Mouse (Mus musculus) spleen, postnatal 4 days (tissue): ENCODE measurements around the gene Ctnna2.

Experiments used
- DNase-seq, 2 experiments: peaks; one replicate each; pipeline ENCODE4 v3.0.0; 2022; ENCODE audit warnings: low spot score in 2 of 2

Gene Ctnna2

DNA sequence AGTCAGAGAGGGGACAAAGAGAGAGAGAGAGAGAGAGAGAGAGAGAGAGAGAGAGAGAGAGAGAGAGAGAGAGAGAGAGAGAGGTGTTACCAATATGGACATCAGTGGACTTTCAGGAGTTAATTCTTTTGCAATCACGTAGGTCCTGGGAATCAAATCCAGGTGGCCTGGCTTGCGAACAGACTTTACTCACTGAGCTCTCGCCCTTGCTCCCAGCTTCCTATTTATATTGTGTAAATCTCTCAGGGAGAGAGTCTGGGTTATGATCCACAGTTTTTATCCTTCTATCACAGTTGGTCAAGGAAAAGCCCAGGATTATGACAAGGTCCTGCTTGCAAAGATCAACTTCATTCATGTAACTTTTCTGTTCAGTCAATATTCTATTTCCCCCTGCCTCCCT is 714.3 kb downstream of the Ctnna2 start:
- no peak for DNase-seq

DNA sequence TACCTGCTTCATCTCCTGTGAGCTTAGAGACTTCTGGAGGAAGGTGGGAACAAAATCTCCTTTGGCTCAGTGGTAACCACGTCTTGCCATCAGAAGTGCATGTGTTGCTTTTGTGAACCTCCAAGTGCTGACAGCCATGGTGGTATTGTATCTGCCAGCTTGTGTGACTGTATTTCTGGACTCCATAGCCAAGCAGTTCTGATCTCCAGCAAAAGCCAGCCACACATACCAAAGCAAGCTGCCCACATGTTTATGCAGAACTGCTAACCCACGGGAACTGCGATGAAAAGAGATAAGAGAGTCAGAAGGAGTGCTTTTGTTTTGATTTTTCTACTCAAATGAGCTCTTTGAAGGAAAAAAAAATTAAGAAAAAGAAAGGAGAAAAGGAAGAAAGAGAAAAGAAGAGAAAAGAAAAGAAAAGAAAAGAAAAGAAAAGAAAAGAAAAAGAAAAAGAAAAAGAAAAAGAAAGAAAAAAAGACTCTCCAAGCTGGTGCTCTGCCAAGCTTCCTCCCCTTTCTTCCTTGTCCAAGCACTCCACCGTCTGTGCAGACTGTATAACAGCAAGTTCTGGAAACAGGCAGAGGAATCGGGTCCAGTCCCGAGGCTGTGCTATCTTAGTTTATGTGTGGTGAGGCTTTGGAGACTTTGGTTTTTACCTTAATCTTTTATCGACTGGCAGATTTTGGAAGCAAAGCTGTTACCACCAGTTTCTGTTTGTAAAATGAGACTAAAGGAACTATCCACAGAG is 722.0 kb downstream of the Ctnna2 start:
- no peak for DNase-seq

DNA sequence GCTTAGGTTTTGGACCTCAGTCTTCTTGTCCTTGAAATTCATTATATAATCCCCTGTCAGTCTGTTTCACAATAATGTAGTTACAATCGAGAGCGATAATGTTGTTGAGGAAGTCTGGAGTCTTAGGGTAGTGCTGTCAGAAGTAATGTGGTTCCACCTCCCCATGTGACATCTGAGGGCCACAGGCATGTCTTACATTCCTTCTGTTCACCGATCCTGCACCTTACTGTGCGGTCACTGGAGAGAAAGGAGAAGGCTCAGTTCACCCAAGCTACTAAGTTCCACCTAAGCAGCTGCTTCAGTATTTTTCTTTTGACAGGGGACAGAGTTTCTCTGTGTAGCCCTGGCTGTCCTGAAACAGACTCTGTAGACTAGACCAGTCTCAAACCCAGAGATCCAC is 723.2 kb downstream of the Ctnna2 start:
- no peak for DNase-seq

DNA sequence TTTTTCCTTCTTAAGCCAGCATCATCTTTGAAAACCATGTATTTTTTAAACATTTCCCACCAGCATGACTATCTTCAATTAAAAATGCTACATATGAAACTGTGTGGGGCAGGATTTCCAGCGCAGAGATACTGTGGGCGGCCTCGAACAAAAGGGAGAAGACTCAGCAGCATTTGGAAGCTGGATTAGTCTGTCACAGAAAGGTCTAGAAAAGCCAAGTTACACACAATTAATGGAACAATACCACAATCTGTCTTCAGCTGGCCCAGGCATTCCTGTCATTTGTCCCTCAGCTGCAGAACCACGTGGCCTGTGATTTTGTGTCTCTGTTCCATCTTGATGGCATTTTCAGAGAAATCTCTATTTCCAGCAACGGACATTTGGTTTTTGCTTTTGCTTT is 726.0 kb downstream of the Ctnna2 start:
- no peak for DNase-seq

DNA sequence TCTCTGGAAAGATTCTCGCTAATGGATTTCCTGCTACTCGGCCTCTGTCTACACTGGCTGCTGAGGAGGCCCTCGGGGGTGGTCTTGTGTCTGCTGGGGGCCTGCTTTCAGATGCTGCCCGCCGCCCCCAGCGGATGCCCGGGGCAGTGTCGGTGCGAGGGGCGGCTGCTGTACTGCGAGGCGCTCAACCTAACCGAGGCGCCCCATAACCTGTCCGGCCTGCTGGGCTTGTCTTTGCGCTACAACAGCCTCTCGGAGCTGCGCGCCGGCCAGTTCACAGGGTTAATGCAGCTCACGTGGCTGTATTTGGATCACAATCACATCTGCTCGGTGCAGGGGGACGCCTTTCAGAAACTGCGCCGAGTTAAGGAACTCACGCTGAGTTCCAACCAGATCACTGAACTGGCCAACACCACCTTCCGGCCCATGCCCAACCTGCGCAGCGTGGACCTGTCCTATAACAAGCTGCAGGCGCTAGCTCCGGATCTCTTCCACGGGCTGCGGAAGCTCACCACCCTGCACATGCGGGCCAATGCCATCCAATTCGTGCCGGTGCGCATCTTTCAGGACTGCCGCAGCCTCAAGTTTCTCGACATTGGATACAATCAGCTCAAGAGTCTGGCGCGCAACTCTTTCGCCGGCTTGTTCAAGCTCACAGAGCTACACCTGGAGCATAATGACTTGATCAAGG is 735.8 kb downstream of the Ctnna2 start:
- DNase-seq = no peak

DNA sequence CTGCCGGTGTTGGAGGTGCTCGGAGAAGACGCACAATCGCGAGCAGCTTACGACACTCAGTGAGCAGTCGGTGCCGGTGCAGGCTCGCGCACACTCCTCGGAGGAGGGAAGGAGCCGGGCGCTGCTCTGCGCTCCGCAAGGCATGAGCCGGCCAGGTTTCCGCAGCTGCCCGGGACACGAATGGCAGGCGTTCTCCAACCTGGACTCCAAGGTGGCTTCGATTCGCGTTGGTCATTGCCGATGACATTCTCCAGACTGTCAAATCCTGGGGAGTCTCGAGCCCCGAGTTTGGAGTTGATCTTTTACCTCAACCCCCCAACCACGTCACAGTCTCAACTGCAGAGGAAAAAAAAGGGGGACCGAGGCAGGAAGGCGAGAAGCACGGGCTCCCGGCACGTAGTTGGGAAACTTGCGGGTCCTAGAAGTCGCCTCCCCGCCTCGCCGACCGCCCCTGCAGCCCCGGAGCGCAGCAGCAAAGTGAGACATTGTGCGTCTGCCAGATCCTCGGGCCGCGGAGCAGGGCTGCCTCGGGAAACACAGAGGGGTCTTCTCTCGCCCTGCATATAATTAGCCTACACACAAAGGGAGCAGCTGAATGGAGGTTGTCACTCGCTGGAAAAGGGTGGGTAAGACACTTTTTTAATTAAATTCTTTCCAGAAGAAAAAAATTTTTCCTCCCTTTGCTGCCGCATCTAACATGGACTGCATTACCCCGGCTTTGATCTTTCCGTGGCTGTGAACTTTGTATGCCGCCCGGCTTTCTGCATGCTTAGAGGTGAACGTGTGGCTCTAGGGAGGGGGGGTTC is 736.7 kb downstream of the Ctnna2 start, which contains the start of gene Lrrtm1:
TSS of gene Lrrtm1 (plus strand) at position 89 of the 806 bp plus-strand sequence.
- DNase-seq = no peak

DNA sequence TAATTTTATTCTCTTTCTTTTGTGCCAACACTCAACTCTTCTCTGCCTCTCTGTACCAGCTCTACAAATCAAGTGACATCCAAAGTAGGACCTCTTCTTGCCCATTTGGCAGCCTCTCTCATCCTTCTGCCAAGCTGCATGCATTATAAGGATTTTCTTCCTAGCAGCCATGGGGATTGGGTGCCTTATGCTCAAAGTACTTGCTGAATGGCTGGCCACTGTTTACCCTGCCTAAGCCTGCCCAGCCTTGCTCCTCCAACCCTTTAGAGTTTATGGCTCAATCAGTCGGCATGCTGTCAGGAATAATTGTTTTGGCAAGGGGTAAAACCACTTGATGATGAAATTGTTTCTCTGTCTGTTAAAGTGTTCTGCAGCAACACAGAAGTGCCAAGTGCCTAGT is 739.1 kb downstream of the Ctnna2 start:
- DNase-seq = no peak

DNA sequence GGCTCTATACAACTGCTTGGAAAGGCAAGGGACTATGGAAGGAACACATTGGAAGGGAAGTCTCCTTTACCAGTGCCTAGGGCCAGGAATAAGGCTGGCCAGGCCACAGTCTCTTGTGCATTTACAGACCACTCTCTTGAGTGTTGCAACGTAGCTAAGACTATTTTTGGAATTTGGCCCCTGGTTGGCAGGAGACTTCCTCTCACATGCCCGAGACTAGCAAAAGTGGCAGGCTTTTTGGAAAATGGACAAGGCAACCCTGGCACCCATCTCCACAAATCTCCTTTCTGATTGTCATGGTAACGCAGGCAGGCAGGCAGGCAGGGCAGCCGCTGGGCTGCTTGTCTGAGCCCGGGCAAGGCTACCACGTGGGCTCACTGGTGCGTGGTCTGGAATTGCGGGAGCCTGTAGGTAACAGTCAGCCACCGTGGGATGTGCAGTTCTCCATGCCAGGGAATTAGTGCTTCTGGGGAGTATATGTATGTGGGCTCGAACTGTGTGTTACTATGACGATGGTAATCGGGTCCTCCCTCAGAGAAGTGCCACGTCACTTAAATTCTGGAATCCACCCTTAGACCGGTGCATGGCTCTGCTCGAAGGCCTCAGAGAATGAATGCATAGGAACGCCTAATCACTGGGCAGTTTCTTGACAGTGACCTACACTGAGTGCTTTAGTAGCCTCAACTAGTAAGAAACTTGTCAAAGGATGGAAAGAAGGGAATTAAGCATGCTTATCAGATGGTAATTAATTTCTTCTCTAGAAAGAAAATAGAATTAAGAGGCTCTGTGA is 756.5 kb downstream of the Ctnna2 start:
- DNase-seq = no peak

DNA sequence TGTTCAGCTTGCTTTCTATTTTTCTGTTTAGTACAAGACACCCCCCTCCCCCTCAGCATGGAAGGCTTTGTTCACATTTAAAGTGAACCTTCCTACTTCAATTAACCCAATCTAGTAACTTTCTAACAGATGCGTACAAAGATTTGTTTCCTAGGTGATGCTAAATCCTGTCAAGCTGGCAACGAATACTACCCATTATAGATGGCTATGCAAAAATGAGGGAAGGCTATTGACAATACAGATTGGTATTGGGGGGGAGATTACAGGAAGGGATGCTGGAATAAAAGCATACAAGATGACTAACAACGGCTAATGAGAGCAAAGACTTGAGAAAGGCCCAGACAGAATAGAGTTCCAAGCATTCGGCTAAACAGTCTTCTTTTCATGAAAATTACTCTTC is 758.7 kb downstream of the Ctnna2 start:
- no peak for DNase-seq

DNA sequence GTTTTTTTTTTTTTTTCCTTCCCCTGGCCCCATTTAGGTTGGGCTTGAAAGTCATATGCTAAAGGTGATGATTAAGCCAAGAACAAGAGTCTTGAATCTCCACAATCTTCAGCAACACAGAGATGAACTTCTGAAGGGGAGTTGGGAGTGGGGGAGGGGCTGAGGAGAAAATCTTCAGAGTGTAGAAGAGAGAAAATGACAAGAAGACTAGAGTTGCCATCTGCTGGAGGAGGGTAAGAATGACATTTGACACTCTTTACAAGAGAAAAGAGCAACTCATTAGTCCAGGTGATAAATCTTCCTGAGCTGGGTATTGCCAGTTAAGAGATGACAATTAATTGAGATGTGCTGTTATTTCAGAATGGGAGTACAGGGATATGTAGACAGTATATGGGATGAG is 760.6 kb downstream of the Ctnna2 start:
- DNase-seq = no peak

DNA sequence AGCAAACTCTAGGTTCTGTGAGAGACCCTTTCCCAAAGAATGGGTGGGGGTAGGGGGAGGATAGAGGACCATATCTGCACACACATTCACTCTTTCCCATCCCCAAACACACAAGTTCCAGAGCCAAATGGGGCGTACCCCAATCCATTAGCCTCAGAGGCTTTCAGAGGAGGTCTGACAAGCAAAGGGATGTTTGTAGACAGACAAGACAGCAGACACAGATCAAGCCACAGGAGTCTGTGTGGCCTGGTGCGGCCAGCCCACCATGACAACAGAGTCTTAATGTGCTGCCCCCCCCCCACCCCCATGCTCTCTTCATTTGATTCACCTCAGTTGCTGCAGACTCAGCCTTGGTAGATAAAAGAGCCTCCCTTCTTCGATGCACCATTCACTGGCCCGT is 764.2 kb downstream of the Ctnna2 start:
- no peak for DNase-seq

DNA sequence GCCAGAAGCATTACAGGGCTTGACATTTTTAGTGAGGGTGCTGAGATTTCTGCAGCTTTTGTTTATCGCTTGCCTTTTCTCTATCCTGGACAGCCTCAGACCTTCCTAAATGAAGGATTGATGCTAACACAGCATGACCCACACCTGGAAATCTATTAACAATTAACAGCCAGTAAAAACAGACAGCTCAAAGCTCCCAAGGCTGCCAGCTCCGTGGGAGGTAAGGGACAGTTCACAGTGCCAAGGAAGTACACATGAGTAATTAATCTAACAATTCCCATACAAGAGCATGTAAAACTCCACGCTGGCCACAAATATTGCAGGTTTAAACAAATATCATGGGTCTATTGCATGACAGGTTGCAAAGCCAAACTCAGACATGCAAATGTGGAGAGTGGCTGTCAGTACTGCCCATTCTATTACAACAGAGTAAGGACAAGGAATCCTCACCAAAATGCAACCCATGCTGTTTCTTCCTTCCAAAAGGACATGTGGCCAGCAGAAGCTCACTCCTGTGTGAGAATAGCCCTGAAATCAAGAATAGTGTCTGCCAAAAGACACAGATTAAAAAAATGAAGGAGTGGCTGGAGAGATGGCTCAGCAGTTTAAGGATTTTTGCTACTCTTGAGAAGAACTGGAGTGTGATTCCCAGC is 765.6 kb downstream of the Ctnna2 start:
- DNase-seq = no peak

DNA sequence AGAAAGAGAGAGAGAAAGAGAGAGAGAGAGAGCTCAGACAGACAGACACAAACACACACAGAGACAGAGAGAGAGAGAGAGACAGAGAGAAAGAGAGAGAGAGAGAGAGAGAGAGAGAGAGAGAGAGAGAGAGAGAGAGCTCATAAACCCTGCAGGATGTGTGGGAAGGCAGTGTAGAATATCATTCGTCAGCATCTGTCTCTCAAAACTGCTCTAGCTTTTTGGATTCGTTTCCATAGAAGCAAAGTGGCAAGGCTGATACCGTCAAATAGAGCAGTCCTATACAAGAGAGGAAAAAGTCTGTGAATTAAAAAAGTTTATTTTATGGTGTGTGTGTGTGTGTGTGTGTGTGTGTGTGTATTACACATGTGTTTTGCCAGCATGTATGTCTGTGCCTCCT is 769.6 kb downstream of the Ctnna2 start:
- DNase-seq = no peak

DNA sequence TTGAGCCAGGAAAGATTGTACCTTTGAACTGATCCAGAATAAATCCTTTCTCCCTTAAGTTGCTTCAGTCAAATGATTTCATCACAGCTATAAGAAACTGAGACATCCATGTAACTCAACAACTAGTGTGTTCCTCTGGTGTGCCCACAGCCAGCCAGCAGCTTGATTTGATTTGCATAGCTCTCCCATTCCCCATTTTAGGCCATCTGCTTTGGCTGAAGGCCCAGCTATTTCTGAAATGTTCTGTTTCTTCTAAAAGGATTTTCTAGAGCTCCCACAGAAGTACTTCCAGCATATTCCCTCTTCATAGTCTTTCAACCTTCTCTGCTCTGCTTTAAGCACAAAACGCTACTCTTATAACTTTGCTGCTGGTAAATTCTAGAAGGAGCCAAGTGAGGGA is 770.3 kb downstream of the Ctnna2 start:
- DNase-seq = no peak

DNA sequence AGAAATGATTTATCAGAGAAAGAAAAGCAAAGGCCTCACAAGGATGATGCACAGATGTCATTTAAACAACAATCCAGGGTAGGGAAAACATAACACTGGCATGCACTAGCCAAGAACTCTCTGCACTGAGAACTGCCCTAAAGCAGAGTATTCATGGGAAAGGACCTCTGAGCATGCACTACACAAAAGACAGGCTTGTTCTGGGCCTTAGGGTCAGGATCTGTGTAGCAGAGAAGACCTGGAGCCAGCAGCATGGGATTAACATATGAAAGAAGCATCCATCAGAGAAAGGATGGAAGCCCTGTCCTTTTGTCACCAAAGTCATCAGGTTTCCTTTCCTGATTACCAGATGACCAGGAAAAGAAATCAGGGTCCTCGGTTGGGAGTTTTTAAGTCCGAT is 780.1 kb downstream of the Ctnna2 start:
- no peak for DNase-seq

DNA sequence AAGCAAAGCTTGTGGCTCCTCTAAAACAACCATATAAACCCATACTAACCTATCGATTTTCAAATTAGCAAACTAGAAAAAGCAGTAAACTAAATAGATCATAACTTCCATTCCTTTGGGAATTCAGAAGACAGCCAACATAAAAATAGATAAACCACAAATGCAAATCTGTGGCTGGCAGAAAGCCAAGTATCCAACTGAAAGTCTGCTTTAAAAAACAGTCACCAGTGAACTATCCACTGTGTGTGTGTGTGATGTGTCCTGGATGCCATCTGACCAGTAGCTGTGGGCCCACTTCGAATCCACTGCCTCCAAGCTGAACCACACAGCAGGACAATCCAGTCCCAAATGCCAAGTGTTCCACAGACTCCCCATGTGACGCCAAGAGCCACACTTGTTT is 782.8 kb downstream of the Ctnna2 start:
- DNase-seq = no peak

DNA sequence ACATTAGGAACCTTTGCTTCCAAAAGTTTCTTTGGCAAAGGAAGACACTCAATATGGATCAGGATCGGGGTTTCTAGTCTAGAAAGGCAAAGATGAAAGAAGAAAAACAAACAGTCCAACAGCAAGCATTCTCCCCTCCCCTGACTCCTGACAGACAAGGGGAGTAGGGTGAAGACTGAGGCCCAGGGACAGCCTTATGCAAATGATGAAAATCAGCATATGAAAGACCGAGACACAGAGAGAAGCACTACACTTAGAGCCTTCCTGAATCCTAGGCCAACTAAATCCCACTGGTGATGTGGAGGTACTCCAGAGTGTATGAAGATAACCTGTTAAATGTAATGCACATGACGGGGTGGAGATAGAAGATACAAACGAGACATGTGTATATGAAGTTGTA is 787.9 kb downstream of the Ctnna2 start:
- DNase-seq = no peak

DNA sequence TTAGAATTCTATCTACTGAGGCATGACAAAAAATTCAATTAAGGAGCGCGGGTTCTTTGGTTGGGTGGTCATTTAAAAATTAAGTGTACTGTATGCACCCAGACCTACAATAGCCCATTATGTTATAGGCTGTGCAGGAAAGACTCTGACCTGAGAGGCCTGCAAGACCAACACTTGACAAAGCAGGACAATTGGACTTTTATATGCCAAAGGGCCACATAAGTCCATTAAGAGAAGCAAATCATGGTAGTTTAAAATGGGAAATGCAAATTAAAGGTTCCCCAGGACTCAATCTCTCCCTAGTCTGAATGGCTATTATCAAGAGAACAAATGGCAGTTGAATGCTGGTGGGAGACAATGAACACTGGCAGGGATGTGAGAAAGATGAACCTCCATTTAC is 790.9 kb downstream of the Ctnna2 start:
- no peak for DNase-seq

DNA sequence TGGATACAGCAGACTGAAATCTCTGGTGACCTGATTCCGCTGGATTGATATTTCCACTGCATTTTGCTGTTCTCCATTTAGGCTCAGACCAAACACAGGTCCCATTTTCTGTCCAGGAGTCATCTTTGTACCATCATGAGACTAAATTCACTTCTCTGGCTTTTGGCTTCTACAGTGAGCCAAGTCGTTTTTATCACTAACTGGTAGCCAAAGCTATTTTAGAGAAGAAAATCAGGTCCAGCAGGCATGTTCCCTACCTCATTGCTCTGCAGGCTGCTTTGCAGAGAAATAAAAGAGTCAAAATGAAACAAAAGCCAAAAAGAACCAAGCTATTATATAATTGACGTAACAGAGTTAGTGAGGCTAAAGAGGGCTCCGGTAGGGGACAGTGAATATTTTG is 793.7 kb downstream of the Ctnna2 start:
- DNase-seq = no peak

DNA sequence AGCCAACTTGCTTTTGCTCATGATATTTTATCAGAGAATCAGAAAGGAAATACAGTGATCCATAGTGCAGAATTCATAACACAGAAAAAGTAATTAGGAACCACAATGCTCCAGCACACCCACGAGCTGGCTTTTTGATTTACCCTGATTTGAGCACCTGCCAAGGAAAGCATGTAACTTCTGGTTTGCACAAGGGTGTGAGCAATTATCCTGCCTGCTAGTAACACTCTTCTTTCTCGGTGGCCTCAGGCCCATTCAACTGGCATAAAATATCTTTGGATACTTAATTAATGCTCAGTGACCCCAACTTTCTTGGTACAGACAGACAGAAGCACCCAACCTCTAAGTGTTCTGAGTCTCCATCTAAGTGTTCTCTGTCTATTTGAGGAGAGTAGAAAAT is 794.6 kb downstream of the Ctnna2 start:
- DNase-seq = no peak

DNA sequence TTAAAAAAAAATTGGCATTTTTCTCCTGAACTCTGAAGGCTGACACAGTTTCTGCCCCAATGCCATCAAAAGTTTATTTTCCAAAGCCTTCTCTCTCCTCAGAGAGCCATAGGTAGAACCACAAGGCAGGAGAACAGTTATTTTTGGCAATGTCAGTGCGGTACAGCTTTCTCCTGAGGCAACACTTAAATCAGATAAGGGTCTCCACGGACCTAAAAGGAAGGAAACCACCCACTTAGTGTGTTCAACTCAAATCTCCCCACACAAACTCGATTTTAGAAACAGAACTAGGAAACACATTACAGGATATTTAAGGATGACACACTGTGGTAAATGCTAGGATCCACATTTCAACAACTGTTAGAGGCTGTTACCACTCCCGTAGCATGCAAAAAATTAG is 803.7 kb downstream of the Ctnna2 start:
- no peak for DNase-seq
